Mouse (Mus musculus): Measurements from ENCODE around the gene Skint10.

Gene Skint10

DNA sequence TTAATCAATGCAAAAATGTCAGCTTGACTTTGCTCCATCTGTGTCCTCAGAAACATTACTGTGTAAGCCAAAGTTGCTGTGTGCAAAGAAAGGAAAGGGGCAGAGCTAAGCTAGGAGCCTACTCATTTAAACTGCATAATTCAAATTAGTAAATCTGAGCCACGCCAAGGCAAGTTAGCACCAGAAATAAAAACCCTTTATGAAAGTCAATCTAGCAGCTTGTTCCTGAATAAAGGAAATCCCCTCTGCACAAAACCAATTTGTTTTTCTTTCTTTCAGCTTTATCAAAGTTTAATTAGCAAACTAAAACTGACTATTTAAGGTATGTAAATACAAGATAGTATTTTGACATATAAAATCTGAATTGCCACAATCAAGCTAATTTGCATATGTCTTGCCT, at the start of gene Skint10:
Skint10 (minus strand) TSS at position 101 of the 400 bp plus-strand sequence.
- in situ Hi-C loops (cut with MboI, MseI) = no loop called here

DNA sequence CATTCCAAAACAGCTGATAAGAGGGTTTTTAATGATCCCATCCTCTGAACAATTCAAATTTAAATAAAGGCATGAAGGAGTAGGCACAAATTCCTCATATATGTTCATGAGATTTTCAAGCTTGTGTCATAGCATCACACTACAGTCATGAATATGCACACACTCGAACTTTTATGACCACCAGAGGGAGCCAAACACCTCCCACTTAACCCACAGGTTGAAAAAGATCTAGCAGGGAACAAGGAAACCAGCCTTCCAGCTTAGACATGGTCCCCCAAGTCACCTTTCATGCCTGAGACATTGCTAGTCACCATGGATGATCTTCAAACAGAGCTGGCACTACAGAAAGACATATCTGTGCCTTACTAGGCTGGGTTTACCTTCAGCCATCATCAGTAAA, 16.0 kb upstream of the Skint10 start:
- in situ Hi-C loops (cut with MboI, MseI) = no loop called here

All from T-helper 2 cell (primary cell).